Mouse (Mus musculus): ENCODE measurements around the gene Glod5. TPM values are rescaled to one million over a fixed set of nuclear protein-coding genes. Genes with fewer than 3 reads are reported as not detected.

Glod5 gene
- polyA plus RNA-seq, 1 experiment = 1.3 TPM

- Histone ChIP-seq H3K27me3 (ENCODE audit: control insufficient read depth, insufficient read depth, low read length) (no peaks in the 10 kb centered on the region), H3K4me3 (replicated peaks; ENCODE audit: insufficient read depth, low read depth, low read length) (no peak overlapping the region), H3K27ac (ENCODE audit: insufficient read depth, low read length) (no peak overlapping the region), H3K4me1 (ENCODE audit: control insufficient read depth, insufficient read depth, low read length) (no peaks in the 10 kb centered on the region)
- DNase-seq = no peak
- TF ChIP-seq POLR2A (IDR thresholded peaks at IDR 0.05; ENCODE audit: borderline replicate concordance, insufficient read depth, low read length) (no peak), CTCF (IDR thresholded peaks at IDR 0.05; ENCODE audit: borderline replicate concordance, insufficient read depth, low read depth, low read length) (no peak)
- 71% methylated on average over 7 of the region's 7 CpGs for WGBS
Observed at GRCm38 (mm10) chrX:7963829-7964626, 54.3 kb downstream of the Glod5 start.

GRCm38 (mm10) chrX:7958868-7959267 is 59.4 kb downstream of the Glod5 start:
- DNase-seq = no peak
- Histone ChIP-seq H3K4me3 (replicated peaks; ENCODE audit: insufficient read depth, low read depth, low read length) (no peak overlapping the region), H3K27ac (ENCODE audit: insufficient read depth, low read length) (no peak overlapping the region), H3K27me3 (ENCODE audit: control insufficient read depth, insufficient read depth, low read length) (no peaks in the 10 kb centered on the region), H3K4me1 (ENCODE audit: control insufficient read depth, insufficient read depth, low read length) (no peaks in the 10 kb centered on the region)
- 83% methylated on average over 9 of the region's 9 CpGs for WGBS
- TF ChIP-seq CTCF (IDR thresholded peaks at IDR 0.05; ENCODE audit: borderline replicate concordance, insufficient read depth, low read depth, low read length) (no peak), POLR2A (IDR thresholded peaks at IDR 0.05; ENCODE audit: borderline replicate concordance, insufficient read depth, low read length) (no peak)

Other genes starting within 250 kb of the Glod5 start
- gene Gripap1, start 228.7 kb downstream of the Glod5 start, polyA plus RNA-seq (2012; rRNA removed) = 110 TPM in 2 replicates
- gene Kcnd1, start 196.2 kb downstream of the Glod5 start, polyA plus RNA-seq (2012; rRNA removed) = 5.9 and 7.6 TPM in 2 replicates
- 49.4 and 52.5 TPM in 2 replicates for gene Otud5, start 177.1 kb downstream of the Glod5 start, polyA plus RNA-seq (2012; rRNA removed)
- gene Pim2, start 140.2 kb downstream of the Glod5 start, polyA plus RNA-seq (2012; rRNA removed) = 47.9 and 50.5 TPM in 2 replicates
- 40.6 and 46.8 TPM in 2 replicates for gene Slc35a2, start 134.5 kb downstream of the Glod5 start, polyA plus RNA-seq (2012; rRNA removed)
- 165 and 174 TPM in 2 replicates for gene Pqbp1, start 119.2 kb downstream of the Glod5 start, polyA plus RNA-seq (2012; rRNA removed)
- 27.5 TPM in 2 replicates for gene Timm17b, start 119.1 kb downstream of the Glod5 start, polyA plus RNA-seq (2012; rRNA removed)
- gene Gm10491, start 110.7 kb downstream of the Glod5 start, polyA plus RNA-seq (2012; rRNA removed) = not detected in 2 replicates
- not detected in 2 replicates for gene Gm10490, start 109.0 kb downstream of the Glod5 start, polyA plus RNA-seq (2012; rRNA removed)
- gene Pcsk1n, start 98.7 kb downstream of the Glod5 start, polyA plus RNA-seq (2012; rRNA removed) = 395 and 461 TPM in 2 replicates
- gene Eras, start 89.9 kb downstream of the Glod5 start, polyA plus RNA-seq (2012; rRNA removed) = not detected in 2 replicates
- 66.2 and 71.0 TPM in 2 replicates for gene Hdac6, start 70.6 kb downstream of the Glod5 start, polyA plus RNA-seq (2012; rRNA removed)
- not detected in 2 replicates for gene Gata1, start 40.4 kb downstream of the Glod5 start, polyA plus RNA-seq (2012; rRNA removed)
- 22.3 and 22.7 TPM in 2 replicates for gene Suv39h1, start 56.3 kb upstream of the Glod5 start, polyA plus RNA-seq (2012; rRNA removed)
- 0.44 and 0.67 TPM in 2 replicates for gene Was, start 72.0 kb upstream of the Glod5 start, polyA plus RNA-seq (2012; rRNA removed)
- 131 and 141 TPM in 2 replicates for gene Wdr13, start 114.4 kb upstream of the Glod5 start, polyA plus RNA-seq (2012; rRNA removed)
- 276 and 291 TPM in 2 replicates for gene Rbm3, start 127.4 kb upstream of the Glod5 start, polyA plus RNA-seq (2012; rRNA removed)
- 27.4 and 30.5 TPM in 2 replicates for gene Tbc1d25, start 157.7 kb upstream of the Glod5 start, polyA plus RNA-seq (2012; rRNA removed)
- gene Ebp, start 175.0 kb upstream of the Glod5 start, polyA plus RNA-seq (2012; rRNA removed) = 59.9 and 68.5 TPM in 2 replicates
- 250 and 287 TPM in 2 replicates for gene Porcn, start 188.0 kb upstream of the Glod5 start, polyA plus RNA-seq (2012; rRNA removed)
- 45.9 and 50.1 TPM in 2 replicates for gene Ftsj1, start 233.9 kb upstream of the Glod5 start, polyA plus RNA-seq (2012; rRNA removed)

Data from cerebellum, adult 2 months (tissue).